Mouse (Mus musculus): Measurements from ENCODE around the gene Hs2st1. TPM values are rescaled to one million over a fixed set of nuclear protein-coding genes. Genes with fewer than 3 reads are reported as not detected.

The Hs2st1 gene
- polyA plus RNA-seq, 1 experiment from 2014 or later: 12.1 TPM

DNA sequence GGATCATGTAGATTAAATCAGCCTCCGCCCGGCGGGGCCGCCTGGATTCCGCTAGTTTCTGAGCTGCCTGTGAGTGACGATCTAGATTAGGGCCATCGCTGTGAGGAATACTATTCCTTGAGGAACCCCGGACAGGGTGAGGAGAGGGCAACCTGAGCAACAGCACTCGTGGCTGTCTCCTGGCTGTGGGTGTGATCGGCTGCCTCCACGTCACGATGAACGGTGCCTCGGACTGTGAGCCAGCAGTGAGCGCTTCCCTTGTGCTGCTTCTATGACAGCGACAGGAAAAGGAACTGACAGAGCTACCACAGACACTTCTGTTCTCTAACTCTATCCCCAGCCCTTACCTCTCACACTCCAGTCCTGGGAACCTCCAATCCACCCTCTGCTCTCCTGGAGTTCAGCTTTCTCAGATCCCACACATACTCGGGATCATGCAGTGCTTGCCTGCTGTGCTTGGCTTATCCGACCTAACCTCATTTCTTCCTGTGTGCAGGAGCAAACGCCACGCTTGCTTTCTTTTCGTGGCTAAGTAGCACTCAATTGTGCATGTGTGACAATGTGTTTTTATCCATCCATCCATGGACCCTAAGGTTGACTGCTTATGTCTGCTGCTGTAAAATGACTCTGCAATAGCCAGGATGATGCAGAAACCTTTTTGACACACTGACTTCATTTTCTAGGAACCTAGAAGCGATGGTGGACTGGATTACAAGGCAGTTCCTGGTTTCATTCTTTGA lies 8.3 kb downstream of the Hs2st1 start:
- Histone ChIP-seq H3K9ac (ENCODE audit: low read depth, low read length) (no peak overlapping the region), H3K36me3 (ENCODE audit: control insufficient read depth, insufficient read depth, low read length) (no peaks in the 10 kb centered on the region), H3K27me3 (replicated peaks; ENCODE audit: control insufficient read depth, insufficient read depth, low read length) (no peaks in the 10 kb centered on the region), H3K4me2 (ENCODE audit: low read length) (no peak overlapping the region), H3K9me3 (ENCODE audit: control insufficient read depth, low read length) (no peaks in the 10 kb centered on the region), H3K4me1 (ENCODE audit: control insufficient read depth, insufficient read depth, low read depth, low read length) (peaks cover 9% of the 10 kb centered on the region), H3K27ac (ENCODE audit: low read depth, low read length) (peak overlapping the region; percentile 40; the same call in 1 of the 2 replicates), H3K4me3 (ENCODE audit: low read length) (no peak overlapping the region)
- no peak for ATAC-seq
- 67% methylated on average over 22 of the region's 22 CpGs for WGBS

DNA sequence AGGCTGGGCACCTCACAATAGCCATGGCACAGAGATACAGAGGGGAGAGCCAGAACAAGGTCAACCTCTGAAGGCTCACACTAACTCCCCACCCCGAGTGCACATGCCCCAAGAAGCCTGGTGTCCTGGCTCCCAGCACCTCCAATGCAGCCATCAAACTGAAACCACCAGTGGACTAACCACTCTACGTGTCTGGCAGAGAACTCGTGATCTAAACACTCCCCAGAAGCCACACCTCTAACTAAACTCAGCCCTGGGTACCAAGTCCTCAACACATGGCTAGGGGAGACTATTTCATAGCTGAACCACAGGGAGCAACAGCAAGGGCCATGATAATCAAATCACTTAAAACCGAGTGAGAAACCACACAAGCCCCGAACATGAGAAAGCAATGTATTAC lies 11.7 kb downstream of the Hs2st1 start:
- Histone ChIP-seq H3K27me3 (replicated peaks; ENCODE audit: control insufficient read depth, insufficient read depth, low read length) (no peaks in the 10 kb centered on the region), H3K4me1 (ENCODE audit: control insufficient read depth, insufficient read depth, low read depth, low read length) (peaks cover 13% of the 10 kb centered on the region), H3K27ac (ENCODE audit: low read depth, low read length) (no peak overlapping the region), H3K9me3 (ENCODE audit: control insufficient read depth, low read length) (no peaks in the 10 kb centered on the region), H3K4me3 (ENCODE audit: low read length) (no peak overlapping the region), H3K9ac (ENCODE audit: low read depth, low read length) (no peak overlapping the region), H3K4me2 (ENCODE audit: low read length) (no peak overlapping the region), H3K36me3 (ENCODE audit: control insufficient read depth, insufficient read depth, low read length) (no peaks in the 10 kb centered on the region)
- 0 out of 2 replicates have a peak, but pooled peaks have one; percentile 16 for ATAC-seq
- 52% methylated on average over 5 of the region's 5 CpGs for WGBS

DNA sequence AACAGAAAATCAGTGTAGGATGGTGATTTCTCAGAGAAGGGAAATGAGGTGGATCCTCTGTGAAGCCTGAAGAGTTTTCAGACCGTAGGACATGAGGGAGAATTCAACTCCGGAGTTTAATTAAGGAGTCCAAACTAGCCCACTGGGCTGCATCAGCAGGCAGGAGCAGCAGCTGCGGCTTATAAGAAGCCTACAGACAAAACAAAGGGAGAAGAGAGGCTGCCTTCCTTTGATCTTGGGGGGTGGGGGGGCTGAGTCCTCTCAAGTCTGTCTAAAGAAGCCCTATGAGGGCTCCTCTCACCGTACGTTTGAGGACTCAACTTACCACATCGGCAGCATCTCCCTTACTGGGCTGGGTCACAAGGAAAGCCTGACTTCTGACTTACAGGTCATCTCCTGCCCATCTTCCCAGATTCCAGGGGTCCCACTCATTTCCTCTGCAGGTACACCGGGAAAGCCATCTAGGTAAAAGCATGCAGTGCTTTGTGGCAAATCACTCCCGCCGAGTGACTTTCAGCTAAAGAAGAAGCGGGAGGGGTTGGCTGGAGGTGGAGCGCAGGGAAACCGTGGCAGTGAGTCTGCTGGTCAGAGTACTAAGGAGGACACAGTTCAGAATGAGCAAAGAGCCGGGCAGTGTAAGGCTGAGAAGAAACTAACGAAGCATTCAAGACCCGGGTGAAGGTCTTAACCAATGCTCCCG lies 13.2 kb downstream of the Hs2st1 start:
- H3K4me3 ChIP-seq (ENCODE audit: low read length): peak overlapping the region; percentile 4; the same call in 1 of the 2 replicates
- peak; percentile 54; the same call in 1 of the 2 replicates for ATAC-seq
- 5% methylated on average over 16 of the region's 16 CpGs for WGBS
- 0 out of 2 replicates have a peak overlapping the region, but pooled peaks have one; percentile 25 for H3K9ac ChIP-seq (ENCODE audit: low read depth, low read length)
- peaks cover 13% of the 10 kb centered on the region for H3K4me1 ChIP-seq (ENCODE audit: control insufficient read depth, insufficient read depth, low read depth, low read length)
- H3K36me3 ChIP-seq (ENCODE audit: control insufficient read depth, insufficient read depth, low read length): no peaks in the 10 kb centered on the region
- H3K9me3 ChIP-seq (ENCODE audit: control insufficient read depth, low read length): no peaks in the 10 kb centered on the region
- peak overlapping the region; percentile 45 for H3K4me2 ChIP-seq (ENCODE audit: low read length)
- H3K27me3 ChIP-seq (replicated peaks; ENCODE audit: control insufficient read depth, insufficient read depth, low read length): no peaks in the 10 kb centered on the region
- no peak overlapping the region for H3K27ac ChIP-seq (ENCODE audit: low read depth, low read length)

DNA sequence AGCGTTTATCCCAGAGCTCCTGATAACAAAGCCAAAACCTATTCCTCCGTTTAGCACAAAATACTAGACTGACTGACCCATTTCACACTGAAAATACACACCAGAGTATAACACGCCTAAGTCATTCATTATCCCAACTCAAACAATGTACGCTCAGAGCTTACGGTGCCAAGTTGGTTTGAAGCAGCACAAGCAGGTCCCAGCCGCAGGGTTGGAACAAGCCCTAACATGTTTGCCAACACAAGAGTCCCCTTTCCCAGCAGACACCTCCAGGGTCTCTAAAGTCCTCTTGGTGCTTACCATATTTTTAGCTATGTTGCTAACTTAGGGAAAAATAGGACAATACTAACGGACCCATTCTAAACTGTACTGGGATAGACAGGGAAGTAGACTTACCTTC lies 14.8 kb downstream of the Hs2st1 start:
- ATAC-seq: no peak
- Histone ChIP-seq H3K36me3 (ENCODE audit: control insufficient read depth, insufficient read depth, low read length) (no peaks in the 10 kb centered on the region), H3K4me1 (ENCODE audit: control insufficient read depth, insufficient read depth, low read depth, low read length) (peaks cover 13% of the 10 kb centered on the region), H3K9me3 (ENCODE audit: control insufficient read depth, low read length) (no peaks in the 10 kb centered on the region), H3K27me3 (replicated peaks; ENCODE audit: control insufficient read depth, insufficient read depth, low read length) (no peaks in the 10 kb centered on the region), H3K4me2 (ENCODE audit: low read length) (no peak overlapping the region), H3K27ac (ENCODE audit: low read depth, low read length) (no peak overlapping the region), H3K9ac (ENCODE audit: low read depth, low read length) (no peak overlapping the region), H3K4me3 (ENCODE audit: low read length) (no peak overlapping the region)
- WGBS: 80% methylated on average over 7 of the region's 7 CpGs

DNA sequence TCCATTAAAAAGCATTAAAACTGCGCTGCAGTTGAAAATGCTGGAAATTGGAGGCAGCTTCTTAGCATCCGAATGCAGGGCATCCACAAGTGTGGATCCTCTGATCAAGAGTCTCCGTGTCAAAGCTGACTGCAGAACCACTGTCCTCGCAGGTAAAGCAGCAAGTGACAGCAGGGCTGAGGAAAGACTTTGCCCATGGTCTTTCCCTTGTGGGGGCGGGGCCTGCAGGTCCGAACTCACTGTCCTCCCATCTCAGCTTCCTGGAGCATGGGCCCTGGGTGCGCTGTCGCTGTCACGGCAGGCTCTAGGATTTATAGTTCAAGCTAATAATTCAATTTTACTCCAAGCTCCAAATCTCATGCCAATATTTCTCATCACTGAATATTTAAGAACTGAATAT lies 15.5 kb downstream of the Hs2st1 start:
- ATAC-seq: no peak; the same call in 1 of the 2 replicates
- H3K4me3 ChIP-seq (ENCODE audit: low read length): no peak overlapping the region
- no peak overlapping the region for H3K4me2 ChIP-seq (ENCODE audit: low read length)
- peaks cover 13% of the 10 kb centered on the region for H3K4me1 ChIP-seq (ENCODE audit: control insufficient read depth, insufficient read depth, low read depth, low read length)
- H3K9ac ChIP-seq (ENCODE audit: low read depth, low read length): no peak overlapping the region
- H3K27ac ChIP-seq (ENCODE audit: low read depth, low read length): no peak overlapping the region
- H3K36me3 ChIP-seq (ENCODE audit: control insufficient read depth, insufficient read depth, low read length): no peaks in the 10 kb centered on the region
- WGBS: 54% methylated on average over 9 of the region's 9 CpGs
- no peaks in the 10 kb centered on the region for H3K9me3 ChIP-seq (ENCODE audit: control insufficient read depth, low read length)
- no peaks in the 10 kb centered on the region for H3K27me3 ChIP-seq (replicated peaks; ENCODE audit: control insufficient read depth, insufficient read depth, low read length)

DNA sequence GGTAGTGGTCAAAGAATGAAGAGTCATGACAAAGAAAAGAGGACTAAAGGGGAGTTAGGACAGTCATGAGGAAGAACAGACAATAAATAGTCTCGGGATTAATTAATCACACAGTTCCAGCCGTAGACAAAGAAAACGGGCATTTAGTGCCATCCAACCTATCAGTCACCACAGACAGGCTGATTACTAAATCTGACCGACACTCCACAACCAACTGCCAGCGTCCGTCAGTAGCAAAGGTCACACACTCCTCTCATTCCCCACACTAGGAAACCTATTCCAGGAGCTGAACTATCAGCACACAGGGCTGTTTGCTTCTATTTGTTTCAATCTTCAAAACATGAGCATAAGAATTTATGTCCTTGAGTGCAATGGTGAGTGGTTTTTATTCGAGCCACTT lies 16.0 kb downstream of the Hs2st1 start:
- WGBS: 24% methylated on average over 7 of the region's 7 CpGs
- H3K4me1 ChIP-seq (ENCODE audit: control insufficient read depth, insufficient read depth, low read depth, low read length): peaks cover 13% of the 10 kb centered on the region
- H3K4me2 ChIP-seq (ENCODE audit: low read length): no peak overlapping the region
- no peaks in the 10 kb centered on the region for H3K9me3 ChIP-seq (ENCODE audit: control insufficient read depth, low read length)
- H3K4me3 ChIP-seq (ENCODE audit: low read length): no peak overlapping the region
- H3K27me3 ChIP-seq (replicated peaks; ENCODE audit: control insufficient read depth, insufficient read depth, low read length): no peaks in the 10 kb centered on the region
- H3K9ac ChIP-seq (ENCODE audit: low read depth, low read length): no peak overlapping the region
- ATAC-seq: no peak
- H3K27ac ChIP-seq (ENCODE audit: low read depth, low read length): no peak overlapping the region
- H3K36me3 ChIP-seq (ENCODE audit: control insufficient read depth, insufficient read depth, low read length): no peaks in the 10 kb centered on the region

DNA sequence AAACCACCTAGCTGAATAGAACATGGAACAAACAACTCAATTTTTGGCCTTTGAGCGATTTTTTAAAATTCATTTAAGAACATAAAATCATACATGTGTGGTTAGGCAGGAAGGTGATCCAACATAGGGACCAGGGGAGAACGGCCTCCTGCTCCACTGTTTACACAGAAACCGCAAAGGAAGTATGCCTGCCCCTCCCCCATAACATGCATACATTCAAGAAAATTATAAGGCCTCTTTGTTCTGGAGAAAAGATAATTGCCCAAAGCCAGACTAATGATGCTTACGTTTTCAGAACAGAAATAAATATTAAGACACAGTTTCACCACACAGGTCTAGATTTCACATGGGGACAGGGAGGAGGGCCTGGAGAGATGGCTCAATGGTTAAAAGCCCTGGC lies 18.6 kb downstream of the Hs2st1 start:
- Histone ChIP-seq H3K4me1 (ENCODE audit: control insufficient read depth, insufficient read depth, low read depth, low read length) (peaks cover 5% of the 10 kb centered on the region; the same call in 1 of the 2 replicates), H3K9ac (ENCODE audit: low read depth, low read length) (no peak overlapping the region), H3K4me2 (ENCODE audit: low read length) (no peak overlapping the region), H3K27ac (ENCODE audit: low read depth, low read length) (no peak overlapping the region), H3K27me3 (replicated peaks; ENCODE audit: control insufficient read depth, insufficient read depth, low read length) (no peaks in the 10 kb centered on the region), H3K36me3 (ENCODE audit: control insufficient read depth, insufficient read depth, low read length) (no peaks in the 10 kb centered on the region), H3K9me3 (ENCODE audit: control insufficient read depth, low read length) (no peaks in the 10 kb centered on the region), H3K4me3 (ENCODE audit: low read length) (no peak overlapping the region)
- no peak for ATAC-seq
- 70% methylated on average over 4 of the region's 4 CpGs for WGBS

DNA sequence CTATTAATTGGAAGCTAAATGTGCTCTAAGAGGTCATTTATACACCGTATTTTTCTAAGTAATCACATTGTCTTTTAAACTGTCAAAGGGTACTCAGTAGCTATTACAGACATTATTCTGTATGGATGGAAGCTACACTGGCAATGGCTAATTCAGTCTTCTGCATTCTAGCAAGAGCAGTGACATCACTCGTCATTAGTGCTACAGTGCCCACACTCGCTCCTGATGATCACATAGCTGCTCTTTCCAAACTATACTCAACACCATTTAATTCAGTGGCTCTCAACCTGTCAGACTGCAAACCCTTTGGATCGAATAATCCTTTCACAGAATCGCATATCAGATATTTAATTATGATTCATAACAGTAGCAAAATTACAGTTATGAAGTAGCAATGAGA lies 19.3 kb downstream of the Hs2st1 start:
- Histone ChIP-seq H3K27ac (ENCODE audit: low read depth, low read length) (no peak overlapping the region), H3K9me3 (ENCODE audit: control insufficient read depth, low read length) (no peaks in the 10 kb centered on the region), H3K4me3 (ENCODE audit: low read length) (no peak overlapping the region), H3K4me1 (ENCODE audit: control insufficient read depth, insufficient read depth, low read depth, low read length) (peaks cover 9% of the 10 kb centered on the region), H3K9ac (ENCODE audit: low read depth, low read length) (no peak overlapping the region), H3K4me2 (ENCODE audit: low read length) (no peak overlapping the region), H3K36me3 (ENCODE audit: control insufficient read depth, insufficient read depth, low read length) (no peaks in the 10 kb centered on the region), H3K27me3 (replicated peaks; ENCODE audit: control insufficient read depth, insufficient read depth, low read length) (no peaks in the 10 kb centered on the region)
- ATAC-seq: no peak
- 79% methylated on average over 5 of the region's 5 CpGs for WGBS

DNA sequence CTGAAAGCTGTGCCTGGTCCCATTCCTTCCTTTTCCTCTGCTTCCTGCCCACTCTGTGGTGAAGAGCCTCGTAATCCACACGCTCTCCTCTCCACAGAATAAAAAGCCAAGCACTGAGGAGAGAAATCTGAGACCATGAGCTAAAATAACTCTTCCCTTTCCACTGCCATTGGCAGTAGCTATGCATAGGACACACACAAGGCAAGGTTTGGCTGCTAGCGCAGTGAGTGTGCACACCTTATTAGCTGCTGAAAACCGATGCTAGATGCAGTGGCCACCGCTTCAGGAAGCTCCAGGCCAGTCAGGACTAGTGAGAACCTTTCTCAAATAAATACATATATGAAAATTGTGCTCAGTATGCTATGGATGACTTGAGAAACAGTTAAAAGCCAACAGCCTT lies 19.9 kb downstream of the Hs2st1 start:
- Histone ChIP-seq H3K9me3 (ENCODE audit: control insufficient read depth, low read length) (no peaks in the 10 kb centered on the region), H3K4me2 (ENCODE audit: low read length) (no peak overlapping the region), H3K36me3 (ENCODE audit: control insufficient read depth, insufficient read depth, low read length) (no peaks in the 10 kb centered on the region), H3K9ac (ENCODE audit: low read depth, low read length) (no peak overlapping the region), H3K27me3 (replicated peaks; ENCODE audit: control insufficient read depth, insufficient read depth, low read length) (no peaks in the 10 kb centered on the region), H3K27ac (ENCODE audit: low read depth, low read length) (no peak overlapping the region), H3K4me1 (ENCODE audit: control insufficient read depth, insufficient read depth, low read depth, low read length) (peaks cover 9% of the 10 kb centered on the region), H3K4me3 (ENCODE audit: low read length) (no peak overlapping the region)
- ATAC-seq: no peak
- 95% methylated on average over 5 of the region's 5 CpGs for WGBS
